Mouse (Mus musculus) adrenal gland, adult 18-20 months (tissue): ENCODE results near the gene Magi2. TPM values are rescaled to one million over a fixed set of nuclear protein-coding genes. Genes with fewer than 3 reads are reported as not detected.

ENCODE experiments used
- DNase-seq, 2 experiments: peaks; one replicate each; pipeline ENCODE4 v3.0.0; 2021 to 2022; ENCODE audit warnings: low spot score in 2 of 2
- total RNA-seq, 2 experiments: library from RNA; stranded (reverse); gene quantifications; 1 replicate in 1 of 2; 2 replicates in 1 of 2; pipeline ENCODE4 v1.2.3; 2021

Gene Magi2
- total RNA-seq, 2 experiments from 2014 or later: 7.2 to 11.8 TPM

DNA sequence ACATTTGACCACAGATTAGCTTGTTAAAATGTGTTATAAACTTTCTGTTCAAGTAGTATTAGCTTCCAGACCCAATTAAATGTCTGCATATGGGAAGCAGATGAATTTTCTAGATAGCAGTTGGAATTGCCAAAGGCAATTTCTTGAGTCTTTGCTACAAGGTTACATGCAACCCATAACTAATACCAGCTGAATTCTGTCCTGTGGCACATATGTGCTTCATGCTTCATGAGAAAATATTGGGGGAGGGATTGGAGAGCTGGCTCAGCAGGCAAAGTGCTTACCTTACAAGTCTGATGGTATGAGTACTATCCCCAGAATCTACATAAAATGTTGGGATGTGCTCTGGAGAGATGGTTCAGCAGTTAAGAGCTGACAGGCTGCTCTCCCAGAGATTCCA, 499.4 kb downstream of the Magi2 start:
- no peak for DNase-seq

- no peak for DNase-seq
Observed at GRCm38 (mm10) chr5:19745376-19745775, 518.5 kb downstream of the Magi2 start.

GRCm38 (mm10) chr5:19745916-19746315, 519.1 kb downstream of the Magi2 start:
- no peak for DNase-seq

DNA sequence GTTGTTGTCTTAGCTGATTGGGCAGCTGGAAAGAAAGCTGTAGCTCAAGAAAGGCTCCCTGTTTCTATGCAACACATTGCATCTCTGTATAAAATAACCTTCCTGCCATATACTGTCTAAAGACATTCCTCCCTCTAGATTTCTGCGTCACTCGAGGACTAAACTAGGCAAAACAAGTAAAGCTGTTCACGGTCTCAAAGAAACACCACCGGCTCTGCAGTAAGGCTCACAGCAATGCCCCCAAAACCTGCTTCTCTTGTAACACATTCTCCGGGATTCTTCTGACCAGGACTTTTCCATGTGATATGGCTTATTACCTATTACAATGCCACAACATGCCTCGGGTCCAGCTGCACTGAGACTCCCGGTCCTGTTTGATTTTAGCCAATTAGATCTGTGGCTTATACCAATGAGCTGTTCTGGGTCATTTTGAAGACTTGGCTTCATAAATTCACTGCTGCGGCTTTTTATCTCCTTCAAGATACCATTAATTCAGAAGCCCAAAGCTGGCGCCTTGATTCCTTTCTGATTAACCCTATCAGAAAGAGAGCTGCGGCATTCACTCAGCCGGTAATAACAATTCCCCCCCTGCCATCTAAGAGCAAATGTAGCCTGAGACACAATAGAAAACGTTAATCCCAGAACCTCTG, 520.2 kb downstream of the Magi2 start:
- no peak for DNase-seq

- DNase-seq: no peak
Observed at GRCm38 (mm10) chr5:19747631-19748030, 520.8 kb downstream of the Magi2 start.

- no peak for DNase-seq
Observed at GRCm38 (mm10) chr5:19779224-19779623, 552.4 kb downstream of the Magi2 start.

DNA sequence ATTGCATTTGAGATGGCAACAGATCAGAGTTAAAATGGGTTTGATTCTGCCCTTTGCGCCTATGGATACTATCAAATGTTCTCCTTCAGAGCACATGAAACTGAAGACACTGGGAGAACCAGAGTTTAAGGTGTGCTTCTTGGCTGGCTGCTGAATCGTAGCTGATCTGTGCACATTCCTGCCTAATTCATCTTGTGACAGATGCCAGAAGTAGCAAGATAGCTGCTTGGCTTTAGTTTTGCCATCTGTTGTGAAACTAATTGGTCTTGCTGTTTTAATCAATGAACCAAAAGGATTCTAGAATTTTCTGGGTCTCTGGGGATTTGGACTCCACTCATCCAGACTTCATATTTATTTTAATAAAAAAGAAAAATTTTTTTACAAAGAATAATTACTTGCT, 553.2 kb downstream of the Magi2 start:
- no peak for DNase-seq

GRCm38 (mm10) chr5:19785320-19785719, 558.5 kb downstream of the Magi2 start:
- no peak for DNase-seq

DNA sequence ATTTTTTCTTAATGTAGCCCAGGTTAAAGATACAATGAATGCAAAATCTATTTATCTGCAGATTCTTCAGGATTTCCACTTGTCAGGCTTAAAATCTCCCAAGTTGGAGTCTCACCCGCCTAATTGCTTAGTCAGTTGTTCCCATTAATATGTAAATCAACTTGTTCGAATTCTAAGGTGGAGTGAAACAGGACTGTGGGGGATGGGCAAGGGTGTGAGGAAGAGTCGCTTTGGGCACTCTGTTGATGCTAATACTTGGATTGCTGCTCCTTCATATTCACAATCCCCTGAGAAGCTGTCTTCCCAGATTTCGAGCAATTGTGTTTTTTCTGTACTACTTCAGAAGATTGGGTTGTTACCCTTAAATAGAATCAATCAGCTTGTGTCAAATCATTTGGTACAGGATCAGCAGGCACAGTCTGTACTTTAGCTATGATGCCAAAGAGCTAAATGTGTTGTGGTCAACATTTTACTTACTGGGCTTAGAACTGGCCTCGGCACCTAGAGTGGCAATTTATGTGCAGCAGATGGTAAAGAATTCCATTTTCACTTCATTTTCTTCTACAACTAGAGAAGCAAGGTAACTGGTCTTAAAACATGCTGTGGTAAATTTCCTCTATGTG, 560.8 kb downstream of the Magi2 start:
- no peak for DNase-seq

- no peak for DNase-seq
Observed at GRCm38 (mm10) chr5:19803052-19803769, 576.4 kb downstream of the Magi2 start.

GRCm38 (mm10) chr5:19822502-19822901, 595.7 kb downstream of the Magi2 start:
- no peak for DNase-seq

DNA sequence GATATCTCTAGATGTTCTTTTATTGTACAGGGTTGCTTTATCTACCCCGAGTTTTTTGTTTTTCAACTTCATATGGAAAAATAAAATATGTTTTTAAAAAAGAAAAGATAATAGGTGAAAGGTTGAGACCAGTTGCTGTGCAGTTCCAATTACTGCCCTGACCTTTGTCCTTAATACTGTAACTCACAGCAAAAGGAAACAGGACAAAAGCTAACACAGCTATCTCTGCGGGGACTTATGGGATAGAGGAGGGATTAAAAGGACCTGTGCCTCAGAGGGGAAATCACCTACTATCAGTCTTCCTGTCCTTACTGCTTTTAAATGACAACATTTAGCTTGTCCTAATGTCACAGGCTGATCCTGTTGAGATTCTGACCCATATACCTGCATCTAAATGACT, 599.1 kb downstream of the Magi2 start:
- DNase-seq: no peak

DNA sequence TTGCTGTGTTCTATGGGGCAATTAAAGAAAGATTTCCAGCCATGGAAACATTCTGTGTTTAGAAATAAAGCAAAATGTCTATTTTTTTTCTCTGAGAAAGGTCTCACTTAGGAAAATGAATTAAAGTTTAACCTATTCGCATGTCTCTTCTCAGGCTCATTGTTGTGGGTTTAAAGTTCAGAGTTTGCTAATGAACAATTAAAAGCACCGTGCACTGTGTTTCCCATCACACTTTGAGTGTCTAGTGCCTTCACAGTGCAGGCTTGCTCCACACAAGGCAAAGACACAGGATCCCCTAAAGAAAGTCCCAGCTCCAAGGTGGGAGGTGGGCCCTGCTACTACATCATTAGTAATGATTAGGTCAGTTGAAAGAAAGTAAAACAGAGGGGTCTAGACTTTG, 602.5 kb downstream of the Magi2 start:
- no peak for DNase-seq

DNA sequence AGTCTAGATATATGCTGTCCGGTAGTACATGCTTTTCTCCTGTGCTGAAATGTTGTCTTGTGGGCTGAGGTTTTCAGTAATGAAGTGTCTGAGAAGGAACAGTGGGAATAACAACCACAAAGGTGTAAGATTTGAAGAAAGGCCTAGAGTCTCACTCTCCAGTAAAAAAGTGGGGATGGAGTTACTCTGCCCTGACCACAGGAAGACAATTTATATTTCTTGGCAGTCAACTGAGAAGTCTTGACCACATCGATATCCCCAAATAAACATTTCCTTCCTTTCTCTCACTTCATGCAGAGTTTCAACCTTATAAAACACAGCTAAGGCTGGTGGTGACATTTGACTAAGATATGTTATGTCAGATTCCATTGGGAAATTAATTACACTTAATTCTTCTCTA, 636.0 kb downstream of the Magi2 start:
- no peak for DNase-seq

DNA sequence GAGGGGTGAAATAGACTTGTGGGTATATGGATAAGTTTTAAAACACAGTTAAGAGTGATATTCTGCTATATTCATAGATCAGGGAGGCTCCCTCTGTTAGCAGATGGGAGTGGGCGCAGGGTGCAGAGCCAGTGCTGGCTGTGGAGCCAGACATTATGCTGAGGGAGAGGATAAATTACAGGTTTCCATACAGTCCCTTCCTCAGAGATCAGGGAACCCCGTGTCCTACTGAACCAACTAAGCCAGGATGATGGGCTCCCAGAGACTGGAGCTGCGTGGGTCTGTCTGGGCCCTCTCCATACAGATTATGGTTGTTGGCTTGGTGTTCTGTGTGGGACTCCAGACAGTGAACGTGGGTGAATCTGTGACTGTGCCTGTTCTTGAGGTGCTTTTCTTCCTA, 643.6 kb downstream of the Magi2 start:
- DNase-seq: no peak

GRCm38 (mm10) chr5:19891693-19892092, 664.9 kb downstream of the Magi2 start:
- DNase-seq: no peak

GRCm38 (mm10) chr5:19895893-19896292, 669.1 kb downstream of the Magi2 start:
- DNase-seq: no peak

- no peak for DNase-seq
Observed at GRCm38 (mm10) chr5:19901625-19902024, 674.8 kb downstream of the Magi2 start.

DNA sequence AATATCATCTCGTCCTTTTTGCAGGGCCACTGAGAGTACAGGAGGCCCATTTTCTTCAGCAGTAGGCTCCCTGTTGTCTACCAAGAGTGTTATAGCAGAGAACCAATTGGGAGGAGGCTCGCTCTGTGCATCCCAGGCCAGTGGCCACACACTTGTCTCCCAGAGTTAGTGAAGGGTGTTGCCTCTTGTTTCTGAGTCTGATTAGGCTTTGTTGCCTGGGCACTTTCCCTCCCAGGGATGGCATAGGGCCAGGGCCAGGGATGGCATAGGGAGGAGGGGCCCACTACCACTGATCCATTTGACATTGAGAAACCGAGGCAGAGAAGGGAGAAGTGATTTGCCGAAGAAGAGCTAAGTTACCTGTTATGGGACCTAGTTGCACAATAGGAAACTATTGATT, 679.8 kb downstream of the Magi2 start:
- DNase-seq: no peak

DNA sequence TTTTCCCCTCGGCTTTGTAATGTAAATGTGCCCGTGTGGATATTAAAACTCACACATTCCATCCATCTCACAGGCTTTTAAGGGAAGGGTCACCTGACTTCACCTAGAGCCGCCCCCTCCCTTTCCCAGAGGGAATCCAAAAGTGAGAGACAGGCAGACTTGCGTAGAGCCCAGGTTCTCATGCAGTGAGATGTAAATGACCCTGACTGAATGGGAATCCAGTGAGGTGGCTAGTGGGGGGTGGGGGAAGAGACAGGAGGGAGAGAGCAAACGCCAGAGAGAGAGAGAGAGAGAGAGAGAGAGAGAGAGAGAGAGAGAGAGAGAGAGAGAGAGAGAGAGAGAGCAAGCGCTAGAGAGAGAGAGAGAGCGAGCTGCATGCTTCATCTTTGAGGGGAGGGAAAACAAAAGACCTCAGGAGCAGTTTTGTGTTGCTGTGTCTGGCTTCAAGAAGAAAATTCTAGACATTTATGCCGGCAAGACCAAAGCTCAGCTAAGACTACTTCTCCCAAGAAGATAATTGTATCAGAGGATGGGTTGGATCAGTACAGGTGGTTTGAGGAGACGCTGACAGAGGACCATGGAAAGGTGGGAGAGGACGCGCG, 680.6 kb downstream of the Magi2 start:
- DNase-seq: no peak

DNA sequence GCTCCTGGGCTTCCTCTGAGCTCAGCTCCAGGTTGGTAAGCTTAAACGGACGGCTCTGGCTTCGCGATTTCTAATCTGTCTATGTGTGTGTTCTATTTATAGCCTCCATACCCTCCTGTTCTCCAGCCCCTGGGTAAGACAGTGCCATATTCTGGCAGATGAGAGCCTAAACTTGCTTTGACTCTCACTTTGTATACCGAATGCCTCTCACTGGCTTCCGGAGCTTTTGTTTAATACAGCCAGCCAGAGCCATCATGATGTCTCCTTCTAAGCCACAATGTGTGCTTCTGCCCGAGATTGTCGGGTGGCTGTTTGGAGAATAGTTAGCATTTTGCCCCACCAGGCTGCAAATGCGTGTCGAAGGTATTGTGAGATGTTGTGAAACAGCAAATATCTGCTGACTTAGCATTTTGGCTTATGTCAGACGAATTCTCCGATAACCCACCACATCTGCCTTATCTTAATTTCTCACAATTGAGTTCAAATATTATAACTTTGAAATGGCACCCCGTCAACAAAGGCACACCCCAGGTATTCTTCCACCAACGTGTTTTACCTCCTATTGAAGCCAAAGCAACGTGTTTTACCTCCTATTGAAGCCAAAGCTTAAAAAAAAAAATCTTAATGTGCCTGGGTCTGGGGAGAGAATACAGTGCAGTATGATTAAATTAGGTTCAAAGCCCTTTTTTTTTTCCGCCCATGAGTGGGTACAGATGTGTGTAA, 681.3 kb downstream of the Magi2 start:
- no peak for DNase-seq

- no peak for DNase-seq
Observed at GRCm38 (mm10) chr5:19908706-19909060, 681.8 kb downstream of the Magi2 start.
